ENCODE assay signal across 8 mouse cellular contexts in the genomic region with DNA sequence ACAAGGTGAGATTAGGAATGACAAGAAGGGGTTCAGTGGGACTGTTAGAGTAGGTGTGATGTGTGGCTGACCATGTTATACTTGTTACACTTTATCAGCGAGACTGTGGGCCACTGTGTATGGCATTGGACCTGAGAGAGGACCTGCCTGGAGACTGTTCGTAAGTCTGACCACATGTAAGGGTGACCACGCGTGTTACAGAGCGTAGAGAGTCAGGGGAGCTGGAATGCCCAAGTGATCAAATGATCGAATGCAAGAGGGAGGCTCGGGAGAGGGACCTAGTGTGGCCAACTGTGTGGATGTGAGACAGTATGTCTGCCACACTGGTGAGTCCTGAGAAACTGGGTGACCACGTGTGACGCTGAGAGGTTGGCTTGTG. TPM values are rescaled to one million over a fixed set of nuclear protein-coding genes. Genes with fewer than 3 reads are reported as not detected.
DNase-seq lines count a peak whose midpoint lies in the region; ATAC-seq and TF ChIP-seq lines count a peak whose summit lies in the region.

No protein-coding gene starts in this region.

- H3K36me3 ChIP-seq in liver, embryonic 12.5 days = no peaks in the 10 kb centered on the region
- no peaks in the 10 kb centered on the region for H3K36me3 ChIP-seq in erythroblast, embryonic 14.5 days (ENCODE audit: control insufficient read depth)
- no peaks in the 10 kb centered on the region; the same call in 1 of the 2 replicates for H3K36me3 ChIP-seq in intestine, postnatal 0 days (ENCODE audit: control insufficient read depth, insufficient read depth)
- H3K36me3 ChIP-seq in neural tube, embryonic 13.5 days = peaks cover 4% of the 10 kb centered on the region

- intact Hi-C loops in gastrocnemius, postnatal 14 days (cut with DNase I; ENCODE audit: low total_unique reads) = no loop called here

- TF ChIP-seq CTCF in intestine, postnatal 0 days (IDR thresholded peaks at IDR 0.05; ENCODE audit: low read depth) = no peak

- DNase-seq in liver = no peak
- DNase-seq in adrenal gland, postnatal 14 days = no peak
- no peak for DNase-seq in gastrocnemius, postnatal 14 days
- DNase-seq in gastrocnemius, postnatal 25 days = no peak

- H3K9ac ChIP-seq in liver, embryonic 12.5 days = no peak overlapping the region
- H3K9ac ChIP-seq in intestine, postnatal 0 days (ENCODE audit: low read depth, low read length) = no peak overlapping the region
- H3K9ac ChIP-seq in neural tube, embryonic 13.5 days = peak overlapping the region; percentile 38; the same call in 1 of the 2 replicates

- peaks cover 87% of the 10 kb centered on the region for H3K27me3 ChIP-seq in liver, embryonic 12.5 days (replicated peaks)
- H3K27me3 ChIP-seq in erythroblast, embryonic 14.5 days (ENCODE audit: control insufficient read depth) = peaks cover 80% of the 10 kb centered on the region
- H3K27me3 ChIP-seq in intestine, postnatal 0 days (replicated peaks; ENCODE audit: control insufficient read depth, insufficient read depth, low read length) = peaks cover 41% of the 10 kb centered on the region
- peaks cover 50% of the 10 kb centered on the region for H3K27me3 ChIP-seq in neural tube, embryonic 13.5 days

- H3K4me3 ChIP-seq in liver, embryonic 12.5 days = 0 out of 2 replicates have a peak overlapping the region, but pooled peaks have one; percentile 32
- H3K4me3 ChIP-seq in erythroblast, embryonic 14.5 days (replicated peaks) = peak overlapping the region; percentile 38
- no peak overlapping the region for H3K4me3 ChIP-seq in intestine, postnatal 0 days (ENCODE audit: low read depth, low read length)
- peak overlapping the region; percentile 27 for H3K4me3 ChIP-seq in neural tube, embryonic 13.5 days

- 38% methylated on average over 9 of the region's 9 CpGs for WGBS in liver, embryonic 12.5 days (ENCODE audit: insufficient replicate concordance)
- 41% methylated on average over 9 of the region's 9 CpGs for WGBS in intestine, postnatal 0 days
- 50% methylated on average over 9 of the region's 9 CpGs for WGBS in neural tube, embryonic 13.5 days

- peak overlapping the region; percentile 67 for H3K4me2 ChIP-seq in liver, embryonic 12.5 days
- H3K4me2 ChIP-seq in intestine, postnatal 0 days (replicated peaks; ENCODE audit: low read depth) = peak overlapping the region; percentile 63
- H3K4me2 ChIP-seq in neural tube, embryonic 13.5 days = peak overlapping the region; percentile 57

- H3K4me1 ChIP-seq in liver, embryonic 12.5 days = peaks cover 37% of the 10 kb centered on the region
- H3K4me1 ChIP-seq in erythroblast, embryonic 14.5 days (ENCODE audit: control insufficient read depth) = peaks cover 24% of the 10 kb centered on the region
- H3K4me1 ChIP-seq in intestine, postnatal 0 days (replicated peaks; ENCODE audit: control insufficient read depth, insufficient read depth, low read length) = 0 out of 2 replicates have a peak, but pooled peaks cover 5% of the 10 kb centered on the region
- H3K4me1 ChIP-seq in neural tube, embryonic 13.5 days (replicated peaks) = peaks cover 40% of the 10 kb centered on the region

- H3K9me3 ChIP-seq in liver, embryonic 12.5 days (replicated peaks) = no peaks in the 10 kb centered on the region
- no peaks in the 10 kb centered on the region for H3K9me3 ChIP-seq in erythroblast, embryonic 14.5 days (ENCODE audit: control insufficient read depth, low read length)
- H3K9me3 ChIP-seq in intestine, postnatal 0 days (ENCODE audit: control insufficient read depth) = no peaks in the 10 kb centered on the region
- no peaks in the 10 kb centered on the region for H3K9me3 ChIP-seq in neural tube, embryonic 13.5 days

- ATAC-seq in liver, embryonic 12.5 days = peak; percentile 10; the same call in 1 of the 2 replicates
- ATAC-seq in intestine, postnatal 0 days = no peak
- peak; percentile 9; the same call in 1 of the 2 replicates for ATAC-seq in neural tube, embryonic 13.5 days (ENCODE audit: low read depth)

- H3K27ac ChIP-seq in liver, embryonic 12.5 days = no peak overlapping the region
- H3K27ac ChIP-seq in intestine, postnatal 0 days (ENCODE audit: low read depth, low read length) = no peak overlapping the region
- no peak overlapping the region for H3K27ac ChIP-seq in neural tube, embryonic 13.5 days (replicated peaks)

RNA-seq across cellular contexts. Expression of gene Gng8, which starts 0.8 kb away (rescaled TPM):
- polyA plus RNA-seq in liver, embryonic 12.5 days (2016; fragmentation: Nextera tagmentation; extraction: Ambion mirVana) = 0.80 and 1.7 TPM in 2 replicates
- polyA plus RNA-seq in erythroblast, embryonic 14.5 days (2012) = not detected in 2 replicates
- 4.7 and 5.3 TPM in 2 replicates for polyA plus RNA-seq in intestine, postnatal 0 days (2015; fragmentation: Nextera tagmentation; extraction: Ambion mirVana)
- 15.4 and 24.1 TPM in 2 replicates for polyA plus RNA-seq in neural tube, embryonic 13.5 days (2015; fragmentation: Nextera tagmentation; extraction: Ambion mirVana)
- total RNA-seq in adrenal gland, postnatal 14 days (2021) = 0.59 and 0.60 TPM in 2 replicates
- under 1 TPM; 0.47 to 0.66 TPM for total RNA-seq in gastrocnemius, postnatal 14 days (2021)
- not detected for total RNA-seq in gastrocnemius, postnatal 25 days (2021)

RNA-seq across cellular contexts. Expression of gene Ptgir, which starts 13.9 kb away (rescaled TPM):
- 0.86 and 1.5 TPM in 2 replicates for polyA plus RNA-seq in liver, embryonic 12.5 days (2016; fragmentation: Nextera tagmentation; extraction: Ambion mirVana)
- polyA plus RNA-seq in erythroblast, embryonic 14.5 days (2012) = 0.01 and 0.04 TPM in 2 replicates
- polyA plus RNA-seq in intestine, postnatal 0 days (2015; fragmentation: Nextera tagmentation; extraction: Ambion mirVana) = 1.7 and 1.8 TPM in 2 replicates
- 3.1 and 3.6 TPM in 2 replicates for polyA plus RNA-seq in neural tube, embryonic 13.5 days (2015; fragmentation: Nextera tagmentation; extraction: Ambion mirVana)
- total RNA-seq in adrenal gland, postnatal 14 days (2021) = 1.2 and 2.6 TPM in 2 replicates
- total RNA-seq in gastrocnemius, postnatal 14 days (2021) = 1 to 10 TPM; 1.6 to 2.6 TPM
- 1 to 10 TPM in 1 of 2 experiments, under 1 TPM in 1; 0.97 to 1.3 TPM for total RNA-seq in gastrocnemius, postnatal 25 days (2021)

RNA-seq across cellular contexts. Expression of gene Dact3, which starts 17.2 kb away (rescaled TPM):
- 1.5 TPM in 2 replicates for polyA plus RNA-seq in liver, embryonic 12.5 days (2016; fragmentation: Nextera tagmentation; extraction: Ambion mirVana)
- polyA plus RNA-seq in erythroblast, embryonic 14.5 days (2012) = 0.02 TPM in 2 replicates
- polyA plus RNA-seq in intestine, postnatal 0 days (2015; fragmentation: Nextera tagmentation; extraction: Ambion mirVana) = 3.4 and 3.7 TPM in 2 replicates
- polyA plus RNA-seq in neural tube, embryonic 13.5 days (2015; fragmentation: Nextera tagmentation; extraction: Ambion mirVana) = 3.7 and 3.9 TPM in 2 replicates
- 2.6 and 4.1 TPM in 2 replicates for total RNA-seq in adrenal gland, postnatal 14 days (2021)
- 1 to 10 TPM; 3.9 to 7.1 TPM for total RNA-seq in gastrocnemius, postnatal 14 days (2021)
- total RNA-seq in gastrocnemius, postnatal 25 days (2021) = 1 to 10 TPM; 1.9 to 2.3 TPM

RNA-seq across cellular contexts. Expression of gene Calm3, which starts 31.6 kb away (rescaled TPM):
- polyA plus RNA-seq in liver, embryonic 12.5 days (2016; fragmentation: Nextera tagmentation; extraction: Ambion mirVana) = 91.2 and 94.4 TPM in 2 replicates
- 185 and 208 TPM in 2 replicates for polyA plus RNA-seq in erythroblast, embryonic 14.5 days (2012)
- polyA plus RNA-seq in intestine, postnatal 0 days (2015; fragmentation: Nextera tagmentation; extraction: Ambion mirVana) = 236 and 241 TPM in 2 replicates
- polyA plus RNA-seq in neural tube, embryonic 13.5 days (2015; fragmentation: Nextera tagmentation; extraction: Ambion mirVana) = 275 and 297 TPM in 2 replicates
- 222 and 231 TPM in 2 replicates for total RNA-seq in adrenal gland, postnatal 14 days (2021)
- total RNA-seq in gastrocnemius, postnatal 14 days (2021) = 100 to 1,000 TPM; 247 to 276 TPM
- 100 to 1,000 TPM; 257 to 291 TPM for total RNA-seq in gastrocnemius, postnatal 25 days (2021)

RNA-seq across cellular contexts. Expression of gene Prkd2, which starts 49.6 kb away (rescaled TPM):
- 4.4 and 4.7 TPM in 2 replicates for polyA plus RNA-seq in liver, embryonic 12.5 days (2016; fragmentation: Nextera tagmentation; extraction: Ambion mirVana)
- polyA plus RNA-seq in erythroblast, embryonic 14.5 days (2012) = 0.61 and 0.66 TPM in 2 replicates
- polyA plus RNA-seq in intestine, postnatal 0 days (2015; fragmentation: Nextera tagmentation; extraction: Ambion mirVana) = 9.2 and 11.2 TPM in 2 replicates
- polyA plus RNA-seq in neural tube, embryonic 13.5 days (2015; fragmentation: Nextera tagmentation; extraction: Ambion mirVana) = 6.3 and 6.8 TPM in 2 replicates
- 25.0 and 35.4 TPM in 2 replicates for total RNA-seq in adrenal gland, postnatal 14 days (2021)
- 10 to 100 TPM in 1 of 2 experiments, 1 to 10 TPM in 1; 8.5 to 11.8 TPM for total RNA-seq in gastrocnemius, postnatal 14 days (2021)
- 1 to 10 TPM; 5.0 to 5.3 TPM for total RNA-seq in gastrocnemius, postnatal 25 days (2021)
